Mouse (Mus musculus) bone marrow, adult 2 months (tissue): Measurements from ENCODE around the gene Rfx2.

Experiments used
- CTCF ChIP-seq: fragments of 200-500 bp; IDR thresholded peaks from 2 replicates; pipeline ENCODE4 v1.5.1; 2011; ENCODE audit warnings: low read length, control low read depth; ENCODE audit not compliant: control insufficient read depth, insufficient read depth
- POLR2A ChIP-seq: fragments of 200-500 bp; IDR thresholded peaks from 2 replicates; pipeline ENCODE4 v1.6.1; 2011; ENCODE audit warnings: low read depth, mild to moderate bottlenecking, control low read depth, low read length, borderline replicate concordance; ENCODE audit not compliant: control insufficient read depth

DNA sequence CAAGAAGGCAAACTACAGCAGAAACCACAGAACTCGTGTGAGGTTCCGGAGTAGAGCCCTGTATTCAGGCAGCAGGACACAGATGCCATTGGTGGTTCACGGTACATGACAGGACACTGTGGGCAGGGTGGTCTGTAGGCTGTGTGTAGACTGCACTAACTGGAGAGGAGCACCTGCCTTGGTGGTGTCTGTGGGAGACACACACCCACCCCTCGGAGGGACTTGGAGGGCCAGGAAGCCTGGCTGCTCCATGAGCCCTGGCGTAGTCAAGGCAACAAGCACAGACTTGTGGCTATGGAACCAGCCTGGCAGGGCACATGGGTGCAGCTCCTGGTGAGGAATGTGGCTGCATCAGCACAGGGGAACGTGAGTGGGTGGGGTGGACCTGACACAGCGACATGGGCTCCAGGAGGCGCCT, 11.1 kb downstream of the Rfx2 start:
- TF ChIP-seq CTCF (no peak), POLR2A (no peak)
